Mouse (Mus musculus) bone marrow, adult 2 months (tissue): ENCODE measurements around the gene Gcg. TPM values are rescaled to one million over a fixed set of nuclear protein-coding genes. Genes with fewer than 3 reads are reported as not detected.

ENCODE experiments used
- H3K27ac ChIP-seq: fragments of 200-500 bp; 2 replicates; pipeline ENCODE4 v1.5.1; 2012; ENCODE audit warnings: low read depth, mild to moderate bottlenecking, control low read depth, inconsistent platforms, low read length; ENCODE audit not compliant: control insufficient read depth, poor library complexity, insufficient read depth
- H3K4me1 ChIP-seq: fragments of 200-500 bp; 2 replicates; pipeline ENCODE4 v1.6.1; 2011; ENCODE audit warnings: low read length; ENCODE audit not compliant: control insufficient read depth, insufficient read depth
- H3K4me3 ChIP-seq: fragments of 200-500 bp; replicated peaks from 2 replicates; pipeline ENCODE3; 2011; ENCODE audit warnings: mild to moderate bottlenecking, low read depth, low read length, control low read depth; ENCODE audit not compliant: control insufficient read depth
- CTCF ChIP-seq: fragments of 200-500 bp; IDR thresholded peaks from 2 replicates; pipeline ENCODE4 v1.5.1; 2011; ENCODE audit warnings: low read length, control low read depth; ENCODE audit not compliant: control insufficient read depth, insufficient read depth
- POLR2A ChIP-seq: fragments of 200-500 bp; IDR thresholded peaks from 2 replicates; pipeline ENCODE4 v1.6.1; 2011; ENCODE audit warnings: low read depth, mild to moderate bottlenecking, control low read depth, low read length, borderline replicate concordance; ENCODE audit not compliant: control insufficient read depth
- WGBS: fragments of 180-500 bp; shearing (Covaris S2); methylation state at CpG from one replicate; pipeline ENCODE4 v1.1.7; 2018; 5-methylcytosine and 5-hydroxymethylcytosine counted together
- polyA plus RNA-seq: library from polyadenylated mRNA; stranded (reverse); fragments of >200 nt; gene quantifications from 2 replicates; pipeline ENCODE4 v1.2.4, GENCODE M21; 2011; ENCODE audit warnings: low replicate concordance; ENCODE audit not compliant: missing spikeins, insufficient read depth, insufficient read length

Gcg gene
- polyA plus RNA-seq, 1 experiment, result not detected

GRCm38 (mm10) chr2:62480285-62481198, 2.9 kb downstream of the Gcg start:
- Histone ChIP-seq H3K27ac (no peak overlapping the region), H3K4me3 (no peak overlapping the region), H3K4me1 (no peaks in the 10 kb centered on the region)
- TF ChIP-seq CTCF (no peak), POLR2A (no peak)
- 74% methylated on average over 9 of the region's 9 CpGs for WGBS

- WGBS, result 88% methylated on average over 9 of the region's 9 CpGs
- H3K27ac ChIP-seq, result no peak overlapping the region
- H3K4me1 ChIP-seq, result no peaks in the 10 kb centered on the region; the same call in 1 of the 2 replicates
- TF ChIP-seq POLR2A (no peak), CTCF (no peak)
- H3K4me3 ChIP-seq, result no peak overlapping the region
These were observed 13.9 kb downstream of the Gcg start for GRCm38 (mm10) chr2:62469551-62469950.

- 75% methylated on average over 2 of the region's 2 CpGs for WGBS
- TF ChIP-seq CTCF (no peak), POLR2A (no peak)
- no peak overlapping the region for H3K27ac ChIP-seq
- H3K4me1 ChIP-seq, result no peaks in the 10 kb centered on the region; the same call in 1 of the 2 replicates
- H3K4me3 ChIP-seq, result no peak overlapping the region
These were observed 20.2 kb downstream of the Gcg start for GRCm38 (mm10) chr2:62463287-62463686.

GRCm38 (mm10) chr2:62462174-62462573, 21.3 kb downstream of the Gcg start:
- Histone ChIP-seq H3K27ac (no peak overlapping the region), H3K4me3 (no peak overlapping the region), H3K4me1 (no peaks in the 10 kb centered on the region; the same call in 1 of the 2 replicates)
- WGBS, result 73% methylated on average over 2 of the region's 2 CpGs
- no peak for TF ChIP-seq POLR2A
- no peak for TF ChIP-seq CTCF

GRCm38 (mm10) chr2:62460815-62461450, 22.5 kb downstream of the Gcg start:
- 48% methylated on average over 12 of the region's 12 CpGs for WGBS
- Histone ChIP-seq H3K4me1 (no peaks in the 10 kb centered on the region; the same call in 1 of the 2 replicates), H3K4me3 (no peak overlapping the region), H3K27ac (no peak overlapping the region)
- TF ChIP-seq POLR2A, result no peak
- TF ChIP-seq CTCF, result no peak

DNA sequence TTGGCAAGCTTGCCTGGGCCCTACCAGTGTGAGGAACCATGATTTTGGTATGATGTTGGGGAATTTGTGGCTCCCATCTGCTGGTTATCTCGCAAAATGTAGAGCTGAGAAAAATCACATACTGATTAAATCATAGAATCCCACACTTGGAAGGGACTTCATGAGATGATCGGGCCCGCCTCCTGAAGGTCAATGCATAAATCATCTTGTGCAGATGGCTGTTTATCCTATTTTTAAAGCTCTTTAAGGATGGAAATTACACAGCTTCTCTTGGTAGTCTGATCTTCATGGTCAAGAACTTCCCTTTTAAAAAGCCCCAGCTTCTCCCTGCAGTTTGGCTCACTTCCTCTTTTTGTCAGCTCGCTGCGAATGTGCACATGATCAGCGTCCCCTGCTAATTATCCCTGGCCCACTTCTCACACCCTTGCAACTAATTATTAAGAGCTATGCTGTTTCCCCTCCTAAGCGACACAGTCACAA, 23.2 kb downstream of the Gcg start:
- no peak overlapping the region for H3K27ac ChIP-seq
- no peaks in the 10 kb centered on the region; the same call in 1 of the 2 replicates for H3K4me1 ChIP-seq
- TF ChIP-seq CTCF (no peak), POLR2A (no peak)
- H3K4me3 ChIP-seq, result no peak overlapping the region
- WGBS, result 3% methylated on average over 7 of the region's 7 CpGs

- TF ChIP-seq POLR2A, result no peak
- no peak for TF ChIP-seq CTCF
- Histone ChIP-seq H3K27ac (no peak overlapping the region), H3K4me1 (no peaks in the 10 kb centered on the region; the same call in 1 of the 2 replicates), H3K4me3 (no peak overlapping the region)
- 52% methylated on average over 18 of the region's 18 CpGs for WGBS
These were observed 23.9 kb downstream of the Gcg start for GRCm38 (mm10) chr2:62459241-62460174.

GRCm38 (mm10) chr2:62458070-62458469, 25.4 kb downstream of the Gcg start:
- H3K27ac ChIP-seq, result no peak overlapping the region
- H3K4me3 ChIP-seq, result no peak overlapping the region
- TF ChIP-seq CTCF (no peak), POLR2A (no peak)
- H3K4me1 ChIP-seq, result no peaks in the 10 kb centered on the region; the same call in 1 of the 2 replicates
- WGBS, result 30% methylated on average over 9 of the region's 9 CpGs
